Mouse (Mus musculus) CH12.LX (cell line): ENCODE measurements around the gene Xpo4.

Source experiments
- CHD2 ChIP-seq: IDR thresholded peaks from 2 replicates; pipeline ENCODE4 v1.6.1; 2011; ENCODE audit warnings: low read length, improper control_type of control experiment
- CTCF ChIP-seq, 2 experiments: IDR thresholded peaks in 1 of 2; conservative IDR thresholded peaks in 1 of 2; 2 replicates each; pipeline ENCODE4 v1.5.1; 2011 to 2012; ENCODE audit warnings: low read depth in 2 of 2, low read length in 2 of 2, improper control_type of control experiment in 1 of 2, inconsistent platforms in 1 of 2, mild to moderate bottlenecking in 1 of 2, moderate library complexity in 1 of 2
- EP300 ChIP-seq: IDR thresholded peaks from 2 replicates; pipeline ENCODE4 v1.6.1; 2011; ENCODE audit warnings: low read length, improper control_type of control experiment
- ETS1 ChIP-seq: conservative IDR thresholded peaks from 2 replicates; pipeline ENCODE4 v1.6.1; 2012; ENCODE audit warnings: low read depth, mild to moderate bottlenecking, inconsistent platforms, low read length, improper control_type of control experiment, moderate library complexity
- IRF4 ChIP-seq: IDR thresholded peaks from 2 replicates; pipeline ENCODE4 v1.6.1; 2014; ENCODE audit warnings: low read depth, mild to moderate bottlenecking, inconsistent platforms, low read length, improper control_type of control experiment
- KAT2A ChIP-seq: IDR thresholded peaks from 2 replicates; pipeline ENCODE4 v1.6.1; 2012; ENCODE audit warnings: low read length, improper control_type of control experiment, inconsistent platforms; ENCODE audit not compliant: insufficient replicate concordance
- POLR2A ChIP-seq: IDR thresholded peaks from 2 replicates; pipeline ENCODE4 v1.6.1; 2011; ENCODE audit warnings: low read depth, mild to moderate bottlenecking, improper control_type of control experiment, low read length
- POLR2AphosphoS2 ChIP-seq: IDR thresholded peaks from 2 replicates; pipeline ENCODE4 v1.6.1; 2011; ENCODE audit warnings: low read depth, low read length, improper control_type of control experiment
- SMC3 ChIP-seq: IDR thresholded peaks from 2 replicates; pipeline ENCODE4 v1.6.1; 2011; ENCODE audit warnings: low read depth, low read length, improper control_type of control experiment
- UBTF ChIP-seq: IDR thresholded peaks from 2 replicates; pipeline ENCODE4 v1.6.1; 2012; ENCODE audit warnings: low read depth, mild to moderate bottlenecking, inconsistent platforms, low read length, improper control_type of control experiment, moderate library complexity
- USF1 ChIP-seq: IDR thresholded peaks from 2 replicates; pipeline ENCODE4 v1.6.1; 2014; ENCODE audit warnings: low read depth, mild to moderate bottlenecking, inconsistent platforms, low read length, improper control_type of control experiment

GRCm38 (mm10) chr14:57694246-57694645, 29.0 kb upstream of the Xpo4 start:
- TF ChIP-seq POLR2A (no peak), ETS1 (no peak), CTCF (conservative IDR thresholded peaks at IDR 0.05 in 1 of 2, IDR thresholded peaks at IDR 0.05 in 1 of 2; ENCODE audit: low read depth in 2 of 2, low read length in 2 of 2) (no peak), CHD2 (no peak), USF1 (no peak), KAT2A (no peak), POLR2AphosphoS2 (no peak), EP300 (no peak), SMC3 (no peak), IRF4 (no peak), UBTF (no peak)
